ENCODE assay signal across 12 mouse cellular contexts in genomic region chr16:56594866-56595265, GRCm38 (mm10).
DNase-seq lines count a peak whose midpoint lies in the region.
"Had no signal": no experiment of that assay in that cellular context is flagged by ENCODE, and none has a peak within 500 bp of the region (broad histone marks: within the 10 kb centered on the region; RNA-seq: fewer than 3 reads in every experiment).

No protein-coding gene starts in this region.

- peak; percentile 38 for DNase-seq in gastrocnemius, postnatal 25 days
- DNase-seq in gastrocnemius, postnatal 4 days (ENCODE audit: low spot score in 2 of 2), result no peak
- peak; percentile 9 for DNase-seq in layer of hippocampus, adult 11-12 months (ENCODE audit: low spot score)
- peak; percentile 22 for DNase-seq in layer of hippocampus, adult 9-11 months
- DNase-seq in right cerebral cortex, postnatal 25 days, result peak; percentile 14
- DNase-seq in spleen, postnatal 36 days (ENCODE audit: low spot score in 2 of 2), result no peak
- DNase-seq in heart, postnatal 14 days, result no peak
- DNase-seq: adrenal gland, adult 2 months; cerebellum, adult 8-10 months; heart, adult 11 months; kidney, postnatal 10 days; liver, embryonic 13.5 days had no signal

- intact Hi-C loops in heart, postnatal 14 days (cut with DNase I), result no loop called here

Comparison
In these comparisons a context has a peak if more than half of its experiments do, and no peak if none do; other contexts are left out.
1. DNase-seq: peak in gastrocnemius, postnatal 25 days (single experiment), layer of hippocampus, adult 11-12 months (single experiment), layer of hippocampus, adult 9-11 months (single experiment) and right cerebral cortex, postnatal 25 days (single experiment); none in gastrocnemius, postnatal 4 days (0 of 2), spleen, postnatal 36 days (0 of 2) and heart, postnatal 14 days (0 of 2).